Mouse (Mus musculus): Measurements from ENCODE around the gene Wasf1.

Wasf1 gene

GRCm38 (mm10) chr10:40895765-40896164 is 12.5 kb downstream of the Wasf1 start:
- DNase-seq (ENCODE audit: low spot score): no peak

GRCm38 (mm10) chr10:40896656-40897055 is 13.4 kb downstream of the Wasf1 start:
- DNase-seq (ENCODE audit: low spot score): no peak

DNA sequence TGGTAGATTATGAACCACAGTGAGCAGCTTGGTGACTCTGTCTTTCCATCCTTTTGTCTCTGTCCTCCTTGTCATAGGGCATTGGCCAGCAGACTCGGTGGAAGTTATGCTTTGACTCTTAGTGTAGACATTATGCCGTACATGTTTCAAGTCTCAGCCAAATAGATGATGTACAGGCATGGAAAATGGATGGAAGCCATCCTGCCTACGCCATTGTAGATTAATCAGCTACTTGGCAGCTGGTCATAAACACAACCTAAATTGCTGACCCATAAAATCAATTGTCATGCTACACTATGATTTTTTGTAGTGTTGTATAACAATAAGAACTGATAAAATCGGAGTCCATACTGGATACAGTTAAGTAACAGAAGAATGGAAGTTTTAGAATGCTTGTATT is 18.5 kb downstream of the Wasf1 start:
- DNase-seq (ENCODE audit: low spot score): no peak

GRCm38 (mm10) chr10:40906131-40906530 is 22.9 kb downstream of the Wasf1 start:
- no peak for DNase-seq (ENCODE audit: low spot score)

GRCm38 (mm10) chr10:40906802-40907201 is 23.5 kb downstream of the Wasf1 start:
- no peak for DNase-seq (ENCODE audit: low spot score)

DNA sequence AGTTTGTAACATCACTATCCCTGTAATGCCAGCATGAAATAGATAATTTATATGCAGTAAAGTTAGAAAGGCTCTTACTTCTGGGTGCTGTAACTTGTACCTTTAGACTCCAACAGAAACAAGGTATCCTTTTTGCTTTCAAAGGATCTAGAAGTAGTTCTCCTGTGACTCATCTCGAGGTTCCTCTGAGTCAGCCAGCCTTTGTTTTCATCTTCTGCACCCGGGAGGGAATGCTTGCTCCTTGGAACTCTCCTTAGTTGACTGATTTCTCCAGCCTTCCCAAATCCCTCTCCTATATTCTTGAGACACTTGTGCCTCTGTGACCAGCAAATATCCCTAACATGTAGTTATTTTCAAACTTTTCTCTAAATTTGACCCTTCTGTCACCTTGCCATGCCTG is 25.3 kb downstream of the Wasf1 start:
- no peak for DNase-seq (ENCODE audit: low spot score)

- DNase-seq (ENCODE audit: low spot score): no peak
Observed at GRCm38 (mm10) chr10:40910811-40911210, 27.5 kb downstream of the Wasf1 start.

DNA sequence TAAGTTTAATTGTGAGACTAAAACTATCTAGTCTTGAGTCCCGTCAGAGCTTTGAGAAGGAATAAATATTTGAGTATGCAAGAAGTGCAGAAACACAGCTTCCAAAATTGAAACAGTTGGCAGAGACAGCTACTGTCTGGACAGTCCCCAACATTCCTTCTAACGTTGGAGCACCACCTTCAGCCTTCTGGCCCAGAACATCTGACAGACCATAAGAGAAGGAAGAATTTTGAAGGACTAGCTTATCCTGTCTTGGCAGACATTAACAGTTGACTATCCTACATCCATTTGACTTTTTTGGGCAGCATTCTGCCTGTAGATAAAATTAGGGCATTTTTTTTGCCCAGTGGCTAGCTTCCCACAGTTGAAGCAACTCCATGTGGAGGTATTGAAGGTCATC is 32.0 kb downstream of the Wasf1 start:
- no peak for DNase-seq (ENCODE audit: low spot score)

- DNase-seq (ENCODE audit: low spot score): no peak
Observed at GRCm38 (mm10) chr10:40918669-40919440, 35.6 kb downstream of the Wasf1 start.

DNA sequence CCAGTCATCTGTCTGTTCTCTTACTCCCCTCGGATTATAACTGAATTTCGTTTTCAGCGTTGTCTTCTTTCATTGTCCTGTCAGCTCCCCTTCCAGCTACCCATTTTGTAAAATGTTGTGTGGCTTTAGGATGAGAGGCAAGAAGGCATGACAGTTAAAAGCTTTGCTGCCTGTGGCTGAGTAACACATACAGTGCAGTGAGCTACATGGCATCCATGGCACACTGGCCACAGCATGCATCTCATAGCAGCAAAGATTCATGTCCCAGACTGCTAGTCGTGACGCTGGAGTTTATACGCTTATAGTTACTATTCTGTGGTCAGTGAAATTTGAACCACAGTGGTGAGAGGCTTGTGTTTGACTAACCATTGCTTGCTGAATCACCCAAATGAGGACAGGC is 36.2 kb downstream of the Wasf1 start:
- DNase-seq (ENCODE audit: low spot score): no peak

DNA sequence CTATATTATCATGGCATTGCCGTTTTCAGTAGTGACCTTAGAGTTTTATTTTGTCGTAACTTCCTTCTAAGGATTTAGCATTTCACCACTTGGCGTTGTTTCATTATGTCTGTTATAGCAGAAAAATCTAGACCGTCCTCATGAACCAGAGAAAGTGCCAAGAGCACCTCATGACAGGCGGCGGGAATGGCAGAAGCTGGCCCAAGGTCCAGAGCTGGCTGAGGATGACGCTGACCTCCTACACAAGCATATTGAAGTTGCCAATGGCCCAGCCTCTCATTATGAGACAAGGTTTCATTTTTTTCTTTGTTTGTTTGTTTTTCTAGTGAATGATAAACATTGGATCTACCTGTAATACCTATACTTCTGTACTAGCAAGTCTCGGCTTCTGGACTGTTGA is 49.7 kb downstream of the Wasf1 start:
- no peak for DNase-seq (ENCODE audit: low spot score)

DNA sequence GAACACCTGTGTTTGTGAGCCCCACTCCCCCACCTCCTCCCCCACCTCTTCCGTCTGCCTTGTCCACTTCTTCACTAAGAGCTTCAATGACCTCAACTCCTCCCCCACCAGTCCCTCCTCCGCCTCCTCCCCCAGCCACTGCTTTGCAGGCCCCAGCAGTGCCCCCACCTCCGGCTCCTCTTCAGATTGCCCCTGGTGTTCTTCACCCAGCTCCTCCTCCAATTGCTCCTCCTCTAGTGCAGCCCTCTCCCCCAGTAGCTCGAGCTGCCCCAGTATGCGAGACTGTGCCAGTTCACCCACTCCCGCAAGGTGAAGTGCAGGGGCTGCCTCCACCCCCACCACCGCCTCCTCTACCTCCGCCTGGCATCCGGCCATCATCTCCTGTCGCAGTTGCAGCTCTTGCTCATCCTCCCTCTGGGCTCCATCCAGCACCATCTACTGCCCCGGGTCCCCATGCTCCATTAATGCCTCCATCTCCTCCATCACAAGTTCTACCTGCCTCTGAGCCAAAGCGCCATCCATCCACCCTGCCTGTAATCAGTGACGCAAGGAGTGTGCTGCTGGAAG is 53.0 kb downstream of the Wasf1 start:
- no peak for DNase-seq (ENCODE audit: low spot score)

DNA sequence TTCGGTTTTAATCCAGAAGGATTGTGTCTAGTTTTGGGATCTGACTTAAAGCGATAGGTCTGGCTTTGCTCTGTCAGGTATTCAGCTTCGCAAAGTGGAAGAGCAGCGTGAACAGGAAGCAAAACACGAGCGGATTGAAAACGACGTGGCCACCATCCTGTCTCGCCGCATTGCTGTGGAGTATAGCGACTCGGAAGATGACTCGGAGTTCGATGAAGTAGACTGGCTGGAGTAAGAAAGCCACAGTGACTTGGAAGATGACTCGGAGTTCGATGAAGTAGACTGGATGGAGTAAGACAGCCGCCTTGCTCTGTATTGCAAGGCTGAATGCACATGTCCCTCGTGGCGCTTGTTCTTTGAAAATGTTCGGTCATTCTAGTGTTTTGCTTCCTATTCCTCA is 54.3 kb downstream of the Wasf1 start:
- DNase-seq (ENCODE audit: low spot score): no peak

DNA sequence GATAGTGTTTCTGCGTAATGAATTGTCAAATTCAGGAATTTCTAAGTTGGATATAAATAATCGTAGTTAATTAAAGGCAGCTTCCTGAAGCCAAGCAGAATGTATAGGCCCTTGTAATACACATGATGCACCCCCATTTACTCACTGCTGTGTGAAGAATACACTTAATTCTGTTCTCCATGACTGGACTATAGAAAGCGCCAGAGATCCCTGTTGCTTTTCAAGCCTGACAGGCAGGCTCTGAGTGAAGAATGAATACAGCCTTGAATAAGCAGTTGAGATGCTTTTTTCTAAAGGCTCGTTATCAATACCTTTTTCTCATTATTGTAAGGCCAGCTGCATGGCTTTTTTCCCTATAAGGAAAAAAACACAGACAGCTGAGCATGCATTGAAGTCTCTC is 59.4 kb downstream of the Wasf1 start:
- DNase-seq (ENCODE audit: low spot score): no peak

DNA sequence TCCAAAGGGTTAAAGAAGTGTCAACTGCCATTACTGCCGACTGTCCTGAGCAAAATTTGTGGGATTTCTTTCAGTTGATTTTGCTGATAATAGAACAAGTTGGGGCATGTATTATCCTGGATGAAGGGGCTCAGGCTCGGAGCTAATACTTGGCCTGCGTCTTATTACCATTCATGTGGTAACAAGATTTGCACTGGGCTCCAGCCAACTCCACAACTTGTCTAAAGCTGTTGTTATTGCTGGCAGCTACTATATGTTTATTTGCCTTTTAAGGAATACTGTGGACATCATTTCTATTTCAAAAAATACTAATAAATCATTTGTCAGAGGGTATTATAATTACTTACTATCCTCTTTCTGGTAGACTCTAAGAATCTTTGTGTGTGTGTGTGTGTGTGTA is 66.9 kb downstream of the Wasf1 start:
- DNase-seq (ENCODE audit: low spot score): no peak

- DNase-seq (ENCODE audit: low spot score): no peak
Observed at GRCm38 (mm10) chr10:40956206-40956605, 72.9 kb downstream of the Wasf1 start.

DNA sequence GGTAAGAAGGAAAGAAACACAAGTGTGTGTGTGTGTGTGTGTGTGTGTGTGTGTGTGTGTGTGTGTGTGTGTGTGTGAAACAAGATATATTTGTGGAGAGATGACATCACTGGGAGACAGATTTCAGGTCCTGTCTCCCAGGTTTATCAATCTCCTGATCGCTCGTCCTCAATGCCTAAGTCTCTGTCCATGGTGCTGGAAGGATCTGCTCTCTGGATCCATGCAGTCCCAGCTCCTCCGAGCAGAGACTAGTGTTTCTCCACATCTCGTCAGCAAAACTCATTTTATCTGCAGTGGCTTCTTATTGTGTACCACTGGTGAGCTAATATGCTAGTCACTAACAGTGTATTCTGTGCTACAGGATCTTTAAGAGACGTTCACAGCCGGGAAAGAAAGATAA is 78.1 kb downstream of the Wasf1 start:
- no peak for DNase-seq (ENCODE audit: low spot score)

DNA sequence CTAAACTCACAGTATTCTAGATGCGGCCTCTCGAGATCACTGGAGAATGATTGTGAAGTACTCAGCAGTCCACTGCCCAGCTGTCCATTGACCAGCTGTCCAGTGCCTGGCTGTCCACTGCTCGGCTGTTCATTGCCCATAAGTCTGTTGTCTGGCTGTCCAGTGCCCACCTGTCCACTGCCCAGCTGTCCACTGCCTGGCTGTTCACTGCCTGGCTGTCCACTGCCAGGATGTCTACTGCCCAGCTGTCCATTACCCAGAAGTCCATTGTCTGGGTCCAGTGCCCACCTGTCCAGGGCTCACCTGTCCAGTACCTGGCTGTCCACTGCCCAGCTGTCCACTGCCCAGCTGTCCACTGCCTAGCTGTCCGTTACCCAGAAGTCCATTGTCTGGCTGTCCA is 78.7 kb downstream of the Wasf1 start:
- no peak for DNase-seq (ENCODE audit: low spot score)

- no peak for DNase-seq (ENCODE audit: low spot score)
Observed at GRCm38 (mm10) chr10:40964546-40964945, 81.3 kb downstream of the Wasf1 start.

- no peak for DNase-seq (ENCODE audit: low spot score)
Observed at GRCm38 (mm10) chr10:40968551-40968950, 85.3 kb downstream of the Wasf1 start.

DNA sequence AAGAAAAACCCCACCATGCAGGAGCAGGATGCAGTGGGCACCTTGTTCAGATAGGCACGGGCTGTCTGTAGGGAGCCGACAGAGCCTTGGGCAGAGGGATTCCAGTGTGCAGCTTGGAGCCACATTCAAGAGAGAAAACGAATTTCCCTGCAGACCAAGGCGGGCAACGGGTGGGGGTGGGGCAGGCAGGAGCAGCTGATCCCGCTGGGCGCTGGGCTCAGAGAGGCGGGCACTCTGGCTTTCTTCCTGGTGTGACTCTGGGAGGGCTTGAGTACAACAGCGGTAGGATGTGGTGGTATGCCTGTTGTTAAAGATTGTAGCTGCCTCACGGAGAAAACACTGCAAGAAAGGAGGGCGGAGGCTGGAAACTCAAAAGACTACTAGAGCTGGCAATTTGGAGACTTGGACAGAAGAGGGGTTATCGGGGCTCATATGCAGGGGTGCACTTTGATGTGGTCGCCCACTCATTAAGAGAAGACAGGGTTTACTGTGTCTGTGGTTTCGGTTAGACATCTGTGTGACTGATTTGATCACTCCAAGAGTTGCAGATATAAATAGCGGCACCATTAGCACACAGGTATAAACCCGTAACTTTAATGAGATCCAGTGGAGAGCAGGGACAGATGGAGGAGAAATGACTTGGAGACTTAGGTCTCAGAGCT is 86.2 kb downstream of the Wasf1 start:
- no peak for DNase-seq (ENCODE audit: low spot score)

DNA sequence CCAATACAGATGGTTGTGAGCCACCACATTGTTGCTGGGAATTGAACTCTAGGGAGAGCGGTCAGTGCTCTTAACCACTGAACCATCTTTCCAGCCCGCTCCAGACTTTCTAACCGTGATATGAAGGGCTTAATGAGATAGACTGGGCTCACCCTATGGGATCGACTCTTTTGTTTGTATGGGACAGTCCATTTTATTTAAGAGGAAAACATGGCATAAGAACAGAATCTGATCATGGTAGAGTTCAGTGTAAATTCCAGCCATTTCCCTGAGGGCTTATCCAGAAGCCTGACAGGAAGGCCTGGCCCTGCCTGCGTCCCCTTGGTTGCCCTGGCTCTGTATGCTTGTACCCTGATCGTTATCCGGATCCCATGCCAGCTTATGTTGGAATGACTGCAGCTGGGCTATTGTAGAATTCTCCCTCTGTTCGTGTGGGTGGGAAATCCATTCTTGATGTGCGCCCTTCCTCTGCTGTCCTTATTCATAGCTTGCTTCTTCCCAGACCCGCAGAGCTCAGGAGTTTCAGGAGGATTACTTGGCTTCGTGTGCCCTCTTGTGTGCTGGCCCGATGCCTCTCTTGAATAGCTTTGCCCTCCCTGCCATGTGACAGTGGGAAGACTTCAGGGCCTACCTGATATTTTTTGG is 87.4 kb downstream of the Wasf1 start:
- DNase-seq (ENCODE audit: low spot score): no peak

GRCm38 (mm10) chr10:40971256-40971655 is 88.0 kb downstream of the Wasf1 start:
- no peak for DNase-seq (ENCODE audit: low spot score)

Data from testis, postnatal 14 days (tissue).